Mouse (Mus musculus) myocyte (in vitro differentiated cells): ENCODE data around the gene Txndc5.

ENCODE experiments used
- CEBPB ChIP-seq: IDR thresholded peaks from 2 replicates; pipeline ENCODE4 v1.6.1; 2011; ENCODE audit warnings: mild to moderate bottlenecking, moderate library complexity; ENCODE audit not compliant: poor library complexity, insufficient read depth, severe bottlenecking
- MYOD1 ChIP-seq, 3 experiments: IDR thresholded peaks; one replicate each; pipeline ENCODE4 v1.6.1; 2011; ENCODE audit warnings: control low read depth in 2 of 3, low read depth in 2 of 3, mild to moderate bottlenecking in 2 of 3, moderate library complexity in 1 of 3; ENCODE audit not compliant: insufficient read length in 2 of 3, control insufficient read depth in 1 of 3
- MYOG ChIP-seq, 3 experiments: IDR thresholded peaks; one replicate each; pipeline ENCODE4 v1.6.1; 2011; ENCODE audit warnings: control low read depth in 2 of 3, low read depth in 2 of 3, mild to moderate bottlenecking in 2 of 3; ENCODE audit not compliant: insufficient read length in 2 of 3, control insufficient read depth in 1 of 3, insufficient read depth in 1 of 3
- POLR2A ChIP-seq: IDR thresholded peaks from one replicate; pipeline ENCODE4 v1.6.1; 2011; ENCODE audit warnings: low read depth, mild to moderate bottlenecking, control low read depth, moderate library complexity; ENCODE audit not compliant: insufficient read length
- POLR2AphosphoS2 ChIP-seq: IDR thresholded peaks from one replicate; pipeline ENCODE4 v1.6.1; 2011; ENCODE audit warnings: low read depth, control low read depth; ENCODE audit not compliant: insufficient read length
- TCF3 ChIP-seq: IDR thresholded peaks from one replicate; pipeline ENCODE4 v1.6.1; 2011; ENCODE audit warnings: low read depth, control low read depth; ENCODE audit not compliant: insufficient read length
- USF1 ChIP-seq: IDR thresholded peaks from one replicate; pipeline ENCODE4 v1.6.1; 2011; ENCODE audit warnings: low read depth, mild to moderate bottlenecking, control low read depth, moderate library complexity

DNA sequence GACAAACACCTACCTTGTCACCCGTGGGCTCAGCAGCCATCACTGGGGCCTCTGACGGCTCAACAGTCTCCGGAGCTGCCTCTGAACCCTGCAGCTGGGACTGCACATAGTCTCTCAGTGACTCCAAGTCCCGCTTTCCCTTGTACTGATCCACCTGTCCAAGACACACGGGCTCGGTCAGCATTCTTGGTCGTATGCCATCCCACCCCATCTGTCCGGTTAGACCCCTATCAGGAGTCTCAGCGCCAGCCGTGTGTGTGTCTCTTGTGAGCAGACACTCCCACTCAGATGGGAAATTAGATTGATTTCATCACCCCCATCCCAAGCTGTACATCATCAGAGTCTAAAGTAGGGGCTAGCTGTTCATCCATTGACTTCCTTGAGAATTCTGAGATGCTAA lies 21.7 kb downstream of the Txndc5 start:
- no peak for TF ChIP-seq POLR2A
- no peak for TF ChIP-seq MYOG (IDR thresholded peaks at IDR 0.05; ENCODE audit: control insufficient read depth in 1 of 3, insufficient read depth in 1 of 3, insufficient read length in 2 of 3, low read depth in 2 of 3)
- TF ChIP-seq POLR2AphosphoS2: no peak
- no peak for TF ChIP-seq MYOD1 (IDR thresholded peaks at IDR 0.05; ENCODE audit: control insufficient read depth in 1 of 3, insufficient read length in 2 of 3, low read depth in 2 of 3)
- TF ChIP-seq CEBPB: no peak
- no peak for TF ChIP-seq TCF3
- no peak for TF ChIP-seq USF1
